Mouse (Mus musculus) brain, embryonic 18.5 days (tissue): ENCODE results near the gene E130218I03Rik.

Experiments used
- DNase-seq: peaks from one replicate; pipeline ENCODE4 v3.0.0-alpha.2; 2012; ENCODE audit warnings: low read depth, low spot score

The E130218I03Rik gene

GRCm38 (mm10) chr4:134243516-134244250, at the start of gene E130218I03Rik:
Gene E130218I03Rik (plus strand): TSS chr4:134243662.
- no peak for DNase-seq

- no peak for DNase-seq
These were observed 44.1 kb upstream of the E130218I03Rik start for GRCm38 (mm10) chr4:134199371-134199770.

DNA sequence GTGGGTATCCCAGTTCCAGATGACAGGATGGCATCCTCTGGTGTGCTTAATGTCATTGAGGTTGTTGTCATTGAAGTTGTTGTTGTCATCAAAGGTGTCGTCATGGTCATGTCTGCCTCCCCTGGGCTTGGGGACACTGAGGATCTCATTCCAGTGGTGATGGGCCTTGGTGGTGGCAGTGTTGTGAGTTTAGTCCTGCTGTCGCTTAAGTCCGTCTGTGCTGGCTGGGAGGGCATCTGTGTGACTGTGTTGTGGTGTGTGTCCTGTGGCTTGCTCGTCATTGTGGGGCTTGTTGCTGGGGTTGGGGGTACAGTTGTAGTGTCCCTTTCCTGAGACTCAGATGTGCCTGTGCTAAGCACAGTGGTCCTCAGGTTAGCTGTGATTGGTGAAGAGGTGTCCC, 40.6 kb upstream of the E130218I03Rik start, which contains the start of gene Gm7534:
Gm7534 (minus strand) TSS at position 101 of the 400 bp plus-strand sequence.
- DNase-seq, result no peak

GRCm38 (mm10) chr4:134203340-134203896, 40.0 kb upstream of the E130218I03Rik start:
- DNase-seq, result no peak

GRCm38 (mm10) chr4:134206488-134207053, 36.9 kb upstream of the E130218I03Rik start:
- no peak for DNase-seq

GRCm38 (mm10) chr4:134222793-134223600, 20.5 kb upstream of the E130218I03Rik start:
- no peak for DNase-seq

GRCm38 (mm10) chr4:134227194-134227593, 16.3 kb upstream of the E130218I03Rik start, which contains the start of gene Catsper4:
Gene Catsper4 (minus strand): TSS chr4:134227383.
- DNase-seq, result no peak

DNA sequence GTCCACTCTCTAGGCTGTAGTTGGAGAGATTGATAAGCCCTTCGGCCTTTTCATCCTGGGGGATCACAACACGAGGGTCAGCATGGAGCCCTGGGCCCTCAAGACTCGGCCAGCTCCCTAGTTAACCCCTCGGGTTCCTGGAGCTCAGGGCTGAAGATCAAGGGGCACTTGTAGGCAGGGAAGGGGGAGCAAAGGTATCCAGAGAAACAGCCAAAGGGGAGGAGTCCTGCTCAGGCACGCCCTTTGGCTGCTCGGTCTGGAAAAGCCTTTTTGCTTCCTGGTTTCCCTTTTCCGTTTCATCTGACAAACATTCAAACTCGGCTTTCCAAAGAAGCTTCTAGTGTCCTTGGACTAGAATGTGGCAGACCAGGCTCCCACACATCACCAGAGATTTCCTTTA, 13.0 kb upstream of the E130218I03Rik start:
- no peak for DNase-seq

DNA sequence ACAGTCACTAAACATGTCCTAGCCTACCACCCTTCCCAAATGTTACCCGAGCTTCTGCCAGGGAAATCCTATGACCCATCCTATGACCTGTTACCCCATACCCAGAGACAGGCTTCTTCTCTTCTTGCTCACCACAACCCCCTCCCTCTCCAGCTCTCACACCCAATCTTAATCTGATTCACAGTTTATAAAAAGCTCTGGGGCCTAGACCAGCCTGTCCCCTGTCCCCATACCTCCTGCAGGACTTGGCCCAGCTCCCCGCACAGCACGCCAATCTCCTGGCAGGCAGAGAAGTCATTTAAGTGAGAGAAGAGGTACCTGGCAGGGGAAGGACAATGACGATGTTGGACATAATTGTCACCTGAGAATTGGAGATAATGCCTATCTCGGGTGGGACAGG, 8.6 kb upstream of the E130218I03Rik start:
- DNase-seq, result no peak

DNA sequence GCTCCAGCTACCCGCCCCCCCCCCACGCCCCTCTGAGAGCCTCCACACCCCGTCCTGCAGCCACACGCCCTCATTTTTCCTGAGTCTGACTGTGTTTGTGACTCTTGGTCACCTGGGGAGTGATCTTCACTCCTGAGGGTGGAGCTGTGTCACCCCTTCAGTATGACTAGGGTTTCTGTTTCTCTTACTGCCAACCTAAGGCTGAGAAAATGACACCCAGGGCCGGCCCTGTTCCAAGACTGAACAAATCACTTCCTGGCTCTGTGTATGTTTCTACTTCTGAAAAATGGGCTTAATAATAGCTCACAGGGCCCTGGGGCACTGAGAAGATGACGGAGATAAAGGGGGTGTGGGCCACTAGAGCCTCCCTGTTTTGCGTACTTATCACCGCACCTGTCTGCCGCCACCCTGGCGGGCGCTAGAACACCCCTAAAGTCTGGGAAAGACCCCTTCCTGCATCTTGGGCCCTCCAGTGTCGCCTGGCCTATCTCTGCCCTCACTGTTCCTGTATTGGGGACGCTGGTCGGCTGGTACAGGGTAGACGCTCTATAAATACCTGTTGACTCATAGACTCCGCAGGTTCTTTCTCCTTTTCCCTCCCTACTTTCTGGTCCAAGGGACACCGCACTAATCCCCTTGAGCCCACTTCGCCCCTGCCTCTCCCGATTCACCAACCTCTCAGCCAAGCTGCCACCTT, 5.7 kb upstream of the E130218I03Rik start:
- no peak for DNase-seq

- DNase-seq, result no peak
These were observed 5.2 kb upstream of the E130218I03Rik start, which contains the start of gene Cnksr1 for GRCm38 (mm10) chr4:134238279-134238651. Gene Cnksr1 (minus strand): TSS chr4:134238399.

GRCm38 (mm10) chr4:134238686-134239085, 4.8 kb upstream of the E130218I03Rik start:
- DNase-seq, result no peak

GRCm38 (mm10) chr4:134245148-134245843, 1.8 kb downstream of the E130218I03Rik start, which contains the start of gene Zfp593:
Gene Zfp593 (minus strand): TSS chr4:134245592.
- DNase-seq, result peak; percentile 73

GRCm38 (mm10) chr4:134246256-134246655, 2.8 kb downstream of the E130218I03Rik start:
- DNase-seq, result no peak

DNA sequence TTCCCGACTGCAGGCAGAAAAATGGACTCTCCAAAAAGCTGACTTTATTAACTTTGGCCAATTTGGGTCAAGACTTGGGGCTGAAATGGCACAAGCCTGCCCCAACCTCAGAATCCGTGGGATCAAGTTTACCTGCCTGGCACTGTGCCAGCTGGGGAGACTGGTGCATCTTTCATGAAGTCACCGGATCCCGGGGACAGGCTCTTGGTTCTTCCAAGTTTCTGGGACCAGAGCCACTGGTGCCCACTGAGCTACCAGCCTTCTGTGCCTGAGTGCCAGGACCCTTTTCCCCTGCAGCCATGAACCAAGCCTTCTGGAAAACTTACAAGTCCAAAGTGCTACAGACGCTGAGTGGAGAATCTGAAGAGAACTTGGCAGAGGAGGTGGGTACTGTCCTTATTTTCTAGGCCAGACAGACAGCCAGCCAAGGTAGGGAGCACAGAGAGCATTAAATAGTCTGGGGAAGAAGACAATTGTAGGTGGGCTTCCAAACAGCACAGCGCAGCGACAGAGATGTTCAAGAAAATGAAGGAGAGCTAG, 3.3 kb downstream of the E130218I03Rik start, which contains the start of gene Gm30191:
Gm30191 (plus strand) TSS at position 217 of the 540 bp plus-strand sequence.
- no peak for DNase-seq

GRCm38 (mm10) chr4:134249651-134250050, 6.2 kb downstream of the E130218I03Rik start:
- no peak for DNase-seq

GRCm38 (mm10) chr4:134250116-134250929, 6.9 kb downstream of the E130218I03Rik start:
- DNase-seq, result no peak

- DNase-seq, result no peak
These were observed 7.4 kb downstream of the E130218I03Rik start for GRCm38 (mm10) chr4:134250930-134251240.
